Mouse (Mus musculus) stomach, postnatal 0 days (tissue): ENCODE results near the gene Ehd2. TPM values are rescaled to one million over a fixed set of nuclear protein-coding genes. Genes with fewer than 3 reads are reported as not detected.
A peak's percentile ranks its signal among the peaks of the same experiment; 100 is the strongest.

ENCODE experiments used
- ATAC-seq: fragments of 200-750 bp; cut with Nextera tagmentation; 2 replicates; pipeline ENCODE4 v1.8.0; 2017; ENCODE audit not compliant: low FRiP score, low TSS enrichment
- DNase-seq: peaks from one replicate; pipeline ENCODE4 v3.0.0-alpha.2; 2016; ENCODE audit warnings: low spot score
- H3K27ac ChIP-seq: fragments of 300-500 bp; sonication (generic); replicated peaks from 2 replicates; pipeline ENCODE4 v1.5.1; 2014; ENCODE audit warnings: mild to moderate bottlenecking, control low read depth
- H3K27me3 ChIP-seq: fragments of 300-500 bp; sonication (generic); 2 replicates; pipeline ENCODE4 v1.6.1; 2014; ENCODE audit warnings: low read length; ENCODE audit not compliant: control insufficient read depth, insufficient read depth
- H3K36me3 ChIP-seq: fragments of 300-500 bp; sonication (generic); 2 replicates; pipeline ENCODE4 v1.6.1; 2014; ENCODE audit warnings: low read length, mixed read lengths; ENCODE audit not compliant: control insufficient read depth, insufficient read depth
- H3K4me1 ChIP-seq: fragments of 300-500 bp; sonication (generic); replicated peaks from 2 replicates; pipeline ENCODE4 v1.6.1; 2014; ENCODE audit warnings: antibody characterized with exemption; ENCODE audit not compliant: control insufficient read depth, insufficient read depth
- H3K4me2 ChIP-seq: fragments of 300-500 bp; sonication (generic); replicated peaks from 2 replicates; pipeline ENCODE4 v1.6.1; 2014; ENCODE audit warnings: low read depth, mild to moderate bottlenecking, control low read depth, moderate library complexity
- H3K4me3 ChIP-seq: fragments of 300-500 bp; sonication (generic); 2 replicates; pipeline ENCODE4 v1.5.1; 2014; ENCODE audit warnings: low read depth, low read length, control low read depth
- H3K9ac ChIP-seq: fragments of 300-500 bp; sonication (generic); 2 replicates; pipeline ENCODE4 v1.6.1; 2014; ENCODE audit warnings: mild to moderate bottlenecking, low read length, control low read depth, mixed read lengths
- H3K9me3 ChIP-seq: fragments of 300-500 bp; sonication (generic); 2 replicates; pipeline ENCODE4 v1.6.1; 2016; ENCODE audit warnings: low read length; ENCODE audit not compliant: control insufficient read depth
- CTCF ChIP-seq: IDR thresholded peaks from 2 replicates; pipeline ENCODE4 v1.5.1; 2016; ENCODE audit warnings: antibody characterized with exemption, low read depth, mild to moderate bottlenecking, moderate library complexity
- EP300 ChIP-seq: optimal IDR thresholded peaks from 2 replicates; pipeline ENCODE3; 2016; ENCODE audit warnings: antibody characterized with exemption
- WGBS: fragments of 180-500 bp; shearing (Covaris S2); extraction: QIAGEN DNeasy Blood & Tissue Kit; methylation state at CpG from one replicate; pipeline ENCODE4 v1.1.7; 2014; 5-methylcytosine and 5-hydroxymethylcytosine counted together
- polyA plus RNA-seq: library from polyadenylated mRNA; unstranded; fragments of >200 nt; fragmentation: Nextera tagmentation; extraction: Ambion mirVana; gene quantifications from 2 replicates; pipeline ENCODE4 v1.2.1, GENCODE M21; 2015

Ehd2 gene
- polyA plus RNA-seq, 1 experiment from 2014 or later: 37.7 TPM

- H3K4me3 ChIP-seq: no peak overlapping the region
- H3K27ac ChIP-seq: peak overlapping the region; percentile 41
- no peak for TF ChIP-seq CTCF
- no peaks in the 10 kb centered on the region for H3K27me3 ChIP-seq
- DNase-seq (no peak), ATAC-seq (peak; percentile 55; the same call in 1 of the 2 replicates)
- H3K9ac ChIP-seq: peak overlapping the region; percentile 13; the same call in 1 of the 2 replicates
- 0 out of 2 replicates have a peak, but pooled peaks cover 2% of the 10 kb centered on the region for H3K4me1 ChIP-seq
- H3K9me3 ChIP-seq: no peaks in the 10 kb centered on the region
- WGBS: 37% methylated on average over 6 of the region's 7 CpGs
- H3K4me2 ChIP-seq: peak overlapping the region; percentile 32
- H3K36me3 ChIP-seq: peaks cover 14% of the 10 kb centered on the region
Measured at GRCm38 (mm10) chr7:15955509-15955908, 11.9 kb downstream of the Ehd2 start.

- peaks cover 16% of the 10 kb centered on the region for H3K36me3 ChIP-seq
- DNase-seq (peak; percentile 50), ATAC-seq (peak; percentile 45)
- WGBS: 26% methylated on average over 20 of the region's 21 CpGs
- H3K4me3 ChIP-seq: no peak overlapping the region
- H3K9ac ChIP-seq: peak overlapping the region; percentile 13; the same call in 1 of the 2 replicates
- 0 out of 2 replicates have a peak, but pooled peaks cover 2% of the 10 kb centered on the region for H3K4me1 ChIP-seq
- no peaks in the 10 kb centered on the region for H3K27me3 ChIP-seq
- H3K9me3 ChIP-seq: no peaks in the 10 kb centered on the region
- peak overlapping the region; percentile 32 for H3K4me2 ChIP-seq
- no peak for TF ChIP-seq EP300
- TF ChIP-seq CTCF: no peak
- H3K27ac ChIP-seq: peak overlapping the region; percentile 41
Measured at GRCm38 (mm10) chr7:15954978-15955443, 12.4 kb downstream of the Ehd2 start.

- no peak overlapping the region for H3K27ac ChIP-seq
- WGBS: 91% methylated on average over 7 of the region's 7 CpGs
- peaks cover 16% of the 10 kb centered on the region for H3K36me3 ChIP-seq
- no peak overlapping the region for H3K4me3 ChIP-seq
- no peak overlapping the region for H3K9ac ChIP-seq
- 0 out of 2 replicates have a peak, but pooled peaks cover 2% of the 10 kb centered on the region for H3K4me1 ChIP-seq
- no peaks in the 10 kb centered on the region for H3K27me3 ChIP-seq
- DNase-seq (no peak), ATAC-seq (no peak)
- no peaks in the 10 kb centered on the region for H3K9me3 ChIP-seq
- H3K4me2 ChIP-seq: no peak overlapping the region
- no peak for TF ChIP-seq EP300
- no peak for TF ChIP-seq CTCF
Measured at GRCm38 (mm10) chr7:15954436-15954835, 12.9 kb downstream of the Ehd2 start.

GRCm38 (mm10) chr7:15953307-15954074 is 13.9 kb downstream of the Ehd2 start:
- Histone ChIP-seq H3K4me2 (no peak overlapping the region), H3K27me3 (no peaks in the 10 kb centered on the region), H3K36me3 (peaks cover 14% of the 10 kb centered on the region), H3K4me3 (no peak overlapping the region), H3K9me3 (no peaks in the 10 kb centered on the region), H3K4me1 (0 out of 2 replicates have a peak, but pooled peaks cover 2% of the 10 kb centered on the region), H3K9ac (no peak overlapping the region), H3K27ac (no peak overlapping the region)
- ATAC-seq: no peak
- DNase-seq: no peak
- TF ChIP-seq CTCF (peak; percentile 65), EP300 (no peak)
- 91% methylated on average over 13 of the region's 13 CpGs for WGBS

GRCm38 (mm10) chr7:15952416-15952815 is 15.0 kb downstream of the Ehd2 start:
- no peak overlapping the region for H3K27ac ChIP-seq
- ATAC-seq: no peak
- WGBS: 48% methylated on average over 3 of the region's 3 CpGs
- H3K27me3 ChIP-seq: no peaks in the 10 kb centered on the region
- H3K9me3 ChIP-seq: no peaks in the 10 kb centered on the region
- no peak for TF ChIP-seq EP300
- TF ChIP-seq CTCF: no peak
- no peak overlapping the region for H3K4me2 ChIP-seq
- 0 out of 2 replicates have a peak, but pooled peaks cover 2% of the 10 kb centered on the region for H3K4me1 ChIP-seq
- H3K4me3 ChIP-seq: no peak overlapping the region
- peaks cover 11% of the 10 kb centered on the region for H3K36me3 ChIP-seq
- DNase-seq: no peak
- H3K9ac ChIP-seq: no peak overlapping the region

GRCm38 (mm10) chr7:15950008-15950407 is 17.4 kb downstream of the Ehd2 start:
- no peak for DNase-seq
- no peak for TF ChIP-seq EP300
- WGBS: 91% methylated on average over 14 of the region's 15 CpGs
- no peak for ATAC-seq
- peaks cover 11% of the 10 kb centered on the region; the same call in 1 of the 2 replicates for H3K36me3 ChIP-seq
- no peak overlapping the region for H3K4me3 ChIP-seq
- no peak overlapping the region for H3K4me2 ChIP-seq
- no peak overlapping the region for H3K27ac ChIP-seq
- no peaks in the 10 kb centered on the region for H3K4me1 ChIP-seq
- H3K9me3 ChIP-seq: no peaks in the 10 kb centered on the region
- H3K9ac ChIP-seq: no peak overlapping the region
- H3K27me3 ChIP-seq: no peaks in the 10 kb centered on the region
